Mouse (Mus musculus) cortical plate, adult 2 months (tissue): Measurements from ENCODE around the gene Gm9774.

Experiments
- CTCF ChIP-seq: fragments of 200-500 bp; IDR thresholded peaks from 2 replicates; pipeline ENCODE4 v1.5.1; 2011; ENCODE audit warnings: mild to moderate bottlenecking, control low read depth, low read length; ENCODE audit not compliant: insufficient read depth; ENCODE audit errors: extremely low read depth
- POLR2A ChIP-seq: fragments of 200-500 bp; IDR thresholded peaks from 2 replicates; pipeline ENCODE4 v1.6.1; 2011; ENCODE audit warnings: mild to moderate bottlenecking, low read length, control low read depth; ENCODE audit not compliant: insufficient read depth; ENCODE audit errors: extremely low read depth

DNA sequence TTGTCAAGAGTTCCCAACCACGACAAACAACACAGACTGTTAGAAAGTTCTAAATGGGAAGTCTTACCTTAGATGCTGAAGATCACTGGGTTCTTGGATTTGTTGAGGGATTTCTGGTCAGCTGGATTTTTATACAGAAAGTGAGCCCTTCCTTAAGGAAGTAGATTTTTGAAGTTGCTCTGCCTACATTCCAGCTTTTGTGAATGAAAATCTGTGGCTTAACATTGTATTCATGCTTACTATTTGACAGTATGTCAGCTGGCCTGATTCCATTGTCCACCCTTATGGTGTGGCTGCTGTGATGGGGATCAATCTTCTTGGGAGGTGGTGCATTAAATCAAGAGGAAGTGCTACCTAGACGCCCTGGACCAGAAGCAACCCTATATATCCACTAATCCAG, 29.4 kb upstream of the Gm9774 start, which contains the start of gene Sprr3:
- TF ChIP-seq POLR2A (no peak), CTCF (no peak)
